Comparison of ENCODE assay signal across 13 mouse cellular contexts in the genomic region with DNA sequence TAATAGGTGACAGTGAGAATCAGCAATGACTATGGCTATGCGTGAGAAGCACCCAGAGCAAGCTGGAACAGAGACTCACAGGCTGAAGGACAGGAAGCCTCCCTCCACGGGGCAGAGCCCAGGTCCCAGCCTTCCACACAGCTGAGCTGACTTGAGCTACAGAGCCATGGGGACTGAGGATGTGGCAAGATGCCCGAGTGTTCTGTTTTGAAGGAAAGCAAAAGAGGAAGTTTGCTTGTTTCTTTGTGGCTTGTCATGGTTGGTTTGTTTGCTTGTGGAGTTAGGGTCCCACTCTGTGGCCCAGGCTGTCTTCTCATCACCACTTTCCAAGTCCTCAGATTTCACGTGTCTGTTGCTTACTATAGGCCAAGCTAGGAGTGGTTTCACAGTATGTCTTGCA.
"Had no signal": no experiment of that assay in that cellular context is flagged by ENCODE, and none has a peak within 500 bp of the region (broad histone marks: within the 10 kb centered on the region; RNA-seq: fewer than 3 reads in every experiment).

No protein-coding gene starts in this region.

- ATAC-seq: lung, postnatal 0 days had no signal

- DNase-seq: kidney, adult 11 months; kidney, adult 9 months; kidney, postnatal 10 days; kidney, postnatal 4 days; liver; lung, adult 2 months; lung, postnatal 36 days; retina, postnatal 1 day; right cerebral cortex, postnatal 4 days; spleen, adult 18-20 months; thymus, adult 2 months; thymus, postnatal 36 days had no signal
